Mouse (Mus musculus): ENCODE results near the gene Plekho2.

The Plekho2 gene

GRCm38 (mm10) chr9:65555001-65555405, 24.8 kb downstream of the Plekho2 start:
- DNase-seq (ENCODE audit: low spot score in 2 of 2), result no peak

- no peak for DNase-seq (ENCODE audit: low spot score in 2 of 2)
Measured at GRCm38 (mm10) chr9:65552711-65553110, 27.1 kb downstream of the Plekho2 start.

- DNase-seq (ENCODE audit: low spot score in 2 of 2), result peak in 1 of 2 experiments; percentile 50
Measured at GRCm38 (mm10) chr9:65552141-65552540, 27.7 kb downstream of the Plekho2 start.

- DNase-seq (ENCODE audit: low spot score in 2 of 2), result peak; percentile 82 to 83
Measured at GRCm38 (mm10) chr9:65551035-65551434, 28.8 kb downstream of the Plekho2 start.

GRCm38 (mm10) chr9:65550079-65550831, 29.6 kb downstream of the Plekho2 start:
- peak in 1 of 2 experiments; percentile 58 for DNase-seq (ENCODE audit: low spot score in 2 of 2)

- DNase-seq (ENCODE audit: low spot score in 2 of 2), result no peak
Measured at GRCm38 (mm10) chr9:65549643-65550042, 30.2 kb downstream of the Plekho2 start.

GRCm38 (mm10) chr9:65549139-65549538, 30.7 kb downstream of the Plekho2 start:
- DNase-seq (ENCODE audit: low spot score in 2 of 2), result no peak

GRCm38 (mm10) chr9:65548311-65548710, 31.5 kb downstream of the Plekho2 start:
- DNase-seq (ENCODE audit: low spot score in 2 of 2), result no peak

- DNase-seq (ENCODE audit: low spot score in 2 of 2), result no peak
Measured at GRCm38 (mm10) chr9:65547844-65548243, 32.0 kb downstream of the Plekho2 start.

GRCm38 (mm10) chr9:65547111-65547510, 32.7 kb downstream of the Plekho2 start:
- no peak for DNase-seq (ENCODE audit: low spot score in 2 of 2)

GRCm38 (mm10) chr9:65546413-65546695, 33.5 kb downstream of the Plekho2 start:
- peak; percentile 45 to 65 for DNase-seq (ENCODE audit: low spot score in 2 of 2)

GRCm38 (mm10) chr9:65545635-65546412, 34.0 kb downstream of the Plekho2 start:
- DNase-seq (ENCODE audit: low spot score in 2 of 2), result peak in 1 of 2 experiments; percentile 55

- DNase-seq (ENCODE audit: low spot score in 2 of 2), result no peak
Measured at GRCm38 (mm10) chr9:65542111-65542524, 37.7 kb downstream of the Plekho2 start.

GRCm38 (mm10) chr9:65541126-65542068, 38.4 kb downstream of the Plekho2 start:
- peak; percentile 91 to 92 for DNase-seq (ENCODE audit: low spot score in 2 of 2)

- DNase-seq (ENCODE audit: low spot score in 2 of 2), result no peak
Measured at GRCm38 (mm10) chr9:65539697-65540096, 40.1 kb downstream of the Plekho2 start.

GRCm38 (mm10) chr9:65537901-65538630, 41.8 kb downstream of the Plekho2 start:
- DNase-seq (ENCODE audit: low spot score in 2 of 2), result no peak

GRCm38 (mm10) chr9:65536491-65536890, 43.3 kb downstream of the Plekho2 start:
- no peak for DNase-seq (ENCODE audit: low spot score in 2 of 2)

- DNase-seq (ENCODE audit: low spot score in 2 of 2), result peak; percentile 50 to 58
Measured at GRCm38 (mm10) chr9:65535789-65536469, 43.9 kb downstream of the Plekho2 start.

- peak; percentile 86 for DNase-seq (ENCODE audit: low spot score in 2 of 2)
Measured at GRCm38 (mm10) chr9:65535191-65535722, 44.6 kb downstream of the Plekho2 start.

GRCm38 (mm10) chr9:65534111-65534510, 45.7 kb downstream of the Plekho2 start:
- no peak for DNase-seq (ENCODE audit: low spot score in 2 of 2)

Data from natural killer cell, adult 2 months (primary cell).